Mouse (Mus musculus) adipocyte (in vitro differentiated cells): ENCODE results near the gene Dlg2.

Source experiments
- DNase-seq: peaks from one replicate; pipeline ENCODE4 v3.0.0-alpha.2; 2016; ENCODE audit warnings: low spot score

The Dlg2 gene

DNA sequence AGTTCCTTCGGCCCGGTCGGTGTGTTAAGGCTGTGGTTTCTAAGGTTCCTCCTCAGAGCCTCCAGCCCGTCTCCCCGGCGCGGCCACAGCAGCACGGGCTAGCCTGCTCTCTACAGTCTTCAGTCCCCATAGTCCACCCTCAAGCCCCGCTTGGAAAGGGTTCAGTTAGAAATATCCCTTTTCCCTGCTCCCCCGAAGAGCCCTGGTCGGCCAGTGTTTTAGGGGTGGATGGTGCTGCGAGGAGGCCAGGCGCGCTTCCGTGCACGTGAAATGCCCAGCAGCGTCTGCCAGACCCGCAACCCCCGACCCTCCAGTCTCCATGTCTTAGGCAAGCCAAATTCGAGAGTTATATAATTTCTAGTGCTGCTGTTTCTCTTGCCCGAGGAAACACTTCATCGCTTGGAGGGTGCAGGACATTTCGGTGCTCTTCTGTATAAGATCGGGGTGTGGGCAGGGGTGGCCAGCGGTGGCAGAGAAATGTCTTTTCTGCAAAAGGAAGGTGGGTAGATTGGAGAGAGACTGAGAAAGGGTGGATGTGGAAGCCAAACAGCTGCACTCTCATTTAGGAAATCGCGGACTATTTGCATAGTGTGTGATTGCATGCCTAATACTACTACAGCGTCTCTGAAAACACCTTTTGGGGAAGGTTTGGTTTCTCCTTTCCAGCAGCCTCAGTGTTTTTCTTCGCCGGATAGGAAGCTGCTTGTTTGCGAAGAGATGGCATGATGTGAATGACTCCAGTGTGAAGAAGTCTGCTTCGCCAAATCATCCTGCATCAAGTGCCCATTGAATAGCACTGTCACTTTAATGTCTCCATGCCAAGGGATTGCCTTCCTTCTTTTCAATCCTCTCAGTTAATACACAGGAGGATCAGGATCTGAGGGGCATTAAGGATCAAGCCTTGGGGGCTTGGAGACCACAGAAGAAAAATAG, at the start of gene Dlg2:
TSS of gene Dlg2 (plus strand) at position 360 of the 933 bp plus-strand sequence.
- no peak for DNase-seq

DNA sequence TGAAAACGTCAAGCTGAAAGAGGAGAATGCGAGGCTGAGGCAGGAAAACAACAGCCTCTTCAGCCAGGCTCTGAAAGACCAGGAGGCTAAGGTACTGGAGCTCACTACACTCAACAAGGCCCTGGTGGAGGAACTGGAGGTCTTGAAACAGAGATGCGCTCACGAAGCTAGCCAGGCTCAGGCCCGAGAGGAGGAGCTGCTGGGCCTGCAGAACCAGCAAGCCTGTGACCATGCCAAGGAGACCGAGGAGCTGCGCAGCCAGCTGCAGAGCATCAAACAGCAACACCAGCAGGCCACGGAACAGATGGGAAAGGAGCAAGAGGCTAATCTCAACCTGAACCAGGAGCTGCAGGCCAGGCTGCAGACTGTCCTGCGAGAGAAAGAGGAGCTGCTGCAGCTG, 49.5 kb upstream of the Dlg2 start:
- DNase-seq = no peak

GRCm38 (mm10) chr7:90432221-90432620, 44.3 kb upstream of the Dlg2 start:
- DNase-seq = no peak

GRCm38 (mm10) chr7:90440044-90440443, 36.4 kb upstream of the Dlg2 start:
- no peak for DNase-seq

DNA sequence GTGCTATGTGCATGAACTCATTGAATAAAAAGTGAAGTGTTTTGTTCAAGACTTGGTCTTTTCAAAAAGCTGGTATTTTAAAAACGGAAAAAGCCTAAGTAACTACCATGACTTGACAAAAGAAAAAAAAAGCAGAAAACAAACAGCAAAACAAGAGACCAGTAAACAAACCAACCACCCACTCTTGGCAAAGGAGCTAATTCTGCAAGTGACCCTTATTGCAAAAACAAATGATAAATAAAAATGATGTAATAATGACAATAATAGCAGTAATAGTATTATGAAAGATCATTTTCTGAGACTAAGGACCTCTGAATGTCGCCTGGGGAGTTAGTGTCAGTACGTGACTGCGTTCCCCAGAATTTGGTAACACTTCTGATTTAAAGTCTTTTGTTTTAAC, 34.4 kb upstream of the Dlg2 start:
- no peak for DNase-seq

GRCm38 (mm10) chr7:90442518-90443080, 33.9 kb upstream of the Dlg2 start, which contains the start of gene Crebzf:
Crebzf (plus strand) TSS chr7:90442729.
- DNase-seq = peak; percentile 97

- peak; percentile 63 for DNase-seq
Observed at GRCm38 (mm10) chr7:90443101-90444091, 33.1 kb upstream of the Dlg2 start.

DNA sequence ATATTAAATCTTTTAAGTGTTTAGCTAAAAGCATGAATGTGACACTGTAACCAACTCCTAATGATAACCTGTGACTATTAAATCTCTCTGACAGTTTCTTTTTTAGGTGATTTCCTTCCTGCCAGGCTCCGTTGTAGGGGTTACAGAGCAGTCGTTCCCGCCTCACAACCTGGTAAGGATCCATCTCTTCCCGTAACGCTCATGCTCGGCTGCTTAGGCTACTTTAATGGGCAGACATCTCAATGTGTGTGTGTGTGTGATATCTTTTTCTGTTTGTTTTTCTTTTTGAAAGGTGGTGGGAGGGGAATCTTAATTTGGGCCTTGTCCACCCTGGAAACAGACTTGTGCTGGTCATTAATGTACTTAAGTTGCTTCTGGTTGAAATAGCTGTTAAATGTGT, 32.3 kb upstream of the Dlg2 start:
- DNase-seq = peak; percentile 36

- no peak for DNase-seq
Observed at GRCm38 (mm10) chr7:90456149-90456844, 20.2 kb upstream of the Dlg2 start.

DNA sequence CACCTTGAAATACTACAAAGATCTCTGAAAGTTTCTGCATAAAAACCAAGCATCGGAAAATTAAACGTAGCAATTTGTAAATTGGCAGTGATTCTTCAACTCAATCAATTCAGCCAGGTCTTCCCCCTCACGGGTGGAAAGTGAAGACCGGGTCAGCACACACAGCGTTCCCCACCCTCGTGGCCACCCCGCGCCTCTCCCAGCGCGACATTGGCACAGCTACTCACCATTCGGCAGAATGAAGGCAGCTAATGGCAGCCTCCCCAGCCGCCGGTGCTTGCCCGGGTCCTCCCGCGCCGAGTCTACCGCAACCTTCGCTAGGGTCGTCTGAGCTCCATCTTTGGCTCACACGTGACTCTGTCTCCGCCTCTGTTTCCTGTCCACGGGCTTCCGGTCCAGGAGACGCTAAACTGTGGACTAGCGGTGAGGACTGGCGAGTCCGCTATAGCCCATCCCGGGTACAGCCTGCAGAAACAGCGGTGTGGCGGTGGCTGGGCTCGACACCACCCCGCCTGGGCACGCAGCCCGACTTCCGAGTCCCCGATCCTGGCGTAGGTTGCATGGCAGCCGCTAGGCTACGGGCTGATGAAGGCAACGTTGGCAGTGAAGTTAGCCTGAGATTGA, 19.5 kb upstream of the Dlg2 start, which contains the start of gene Tmem126a:
TSS of gene Tmem126a (minus strand) at position 385 of the 624 bp plus-strand sequence.
- peak; percentile 90 for DNase-seq

- DNase-seq = no peak
Observed at GRCm38 (mm10) chr7:90457517-90457916, 19.0 kb upstream of the Dlg2 start.

DNA sequence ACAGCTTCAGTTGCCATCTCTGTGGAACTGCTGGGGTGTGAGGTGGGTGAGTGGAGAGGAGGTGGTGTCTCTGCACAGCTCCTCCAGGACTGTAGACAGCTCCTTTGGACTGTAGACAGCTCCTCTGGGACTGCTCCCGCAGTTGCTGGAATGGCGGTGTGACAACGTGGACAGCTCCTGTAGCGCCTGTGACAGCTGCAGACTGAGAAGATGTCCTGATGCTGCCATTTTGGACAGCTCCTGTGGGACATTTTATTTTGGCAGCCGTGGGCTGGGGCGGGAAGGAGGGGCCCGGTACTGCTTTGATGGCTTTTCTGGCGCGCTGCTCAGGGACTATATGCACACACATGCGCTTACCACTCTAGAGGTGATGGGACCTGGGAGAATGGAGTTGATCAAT, 16.1 kb upstream of the Dlg2 start:
- no peak for DNase-seq

- no peak for DNase-seq
Observed at GRCm38 (mm10) chr7:90460930-90461329, 15.5 kb upstream of the Dlg2 start.

GRCm38 (mm10) chr7:90461441-90461840, 15.0 kb upstream of the Dlg2 start:
- DNase-seq = no peak

GRCm38 (mm10) chr7:90473511-90473910, 3.0 kb upstream of the Dlg2 start:
- no peak for DNase-seq

DNA sequence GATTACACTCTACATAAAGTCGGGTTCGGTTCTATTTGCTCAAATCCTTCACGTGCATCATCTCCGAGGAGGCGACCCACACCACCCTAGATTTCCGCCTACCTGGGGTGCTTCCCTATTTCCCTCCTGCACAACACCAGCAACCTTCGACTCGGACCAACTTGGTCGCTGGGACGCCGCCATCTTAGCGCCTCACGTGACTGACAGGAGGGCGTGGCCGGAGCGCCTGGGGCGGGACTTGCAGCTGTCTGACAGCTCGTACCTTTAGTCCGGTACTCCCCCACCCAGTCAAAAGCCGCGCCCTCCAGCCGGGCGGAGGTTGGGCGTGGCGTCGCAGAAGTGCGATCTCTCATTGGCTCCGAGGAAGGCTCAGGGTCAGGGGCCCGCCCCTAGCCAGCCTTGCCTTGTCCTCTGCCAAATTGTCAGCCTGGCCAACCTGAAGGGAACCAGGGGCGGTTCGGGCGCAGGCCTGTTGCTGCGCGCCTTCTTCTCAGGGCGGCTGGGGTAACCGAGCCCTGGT, 619 bp upstream of the Dlg2 start, which contains the start of gene Tmem126b:
TSS of gene Tmem126b (minus strand) at position 209 of the 520 bp plus-strand sequence.
- peak; percentile 97 for DNase-seq

DNA sequence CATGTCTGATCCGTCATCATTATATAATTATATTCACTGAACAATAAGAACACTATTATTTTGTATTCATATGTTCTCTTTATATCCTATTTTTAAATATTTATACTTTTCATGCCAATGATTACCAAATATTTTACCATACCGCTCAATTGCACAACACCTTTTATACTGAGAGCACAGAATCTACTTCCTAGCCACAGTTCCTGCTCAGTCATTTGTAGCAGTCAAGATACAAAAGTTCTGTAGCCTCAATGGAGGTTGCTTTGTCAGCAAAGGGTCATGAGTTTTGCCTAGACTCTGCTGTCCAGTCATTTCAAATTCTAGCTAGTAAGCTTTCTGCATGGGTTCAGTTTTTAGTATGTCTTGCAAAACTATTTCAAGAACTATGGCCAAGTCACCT, 6.1 kb downstream of the Dlg2 start:
- DNase-seq = no peak

DNA sequence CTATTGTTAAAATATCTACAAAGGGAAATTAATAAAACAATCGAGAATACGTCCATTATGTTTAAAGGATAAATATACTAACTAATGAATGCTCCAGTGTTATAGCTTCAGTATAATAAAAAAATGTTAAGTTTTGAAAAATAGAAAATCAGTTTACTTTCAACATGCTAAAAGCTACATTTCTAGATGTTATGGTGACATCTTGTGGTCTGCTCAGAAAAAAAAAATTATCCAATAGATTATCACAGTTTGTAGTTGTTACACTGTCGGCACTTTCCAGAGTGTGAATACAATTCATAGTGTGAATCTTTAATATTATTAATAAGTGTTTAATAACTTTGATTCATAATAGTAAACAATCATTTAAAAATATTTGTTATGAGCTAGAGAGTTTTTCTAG, 31.7 kb downstream of the Dlg2 start:
- peak; percentile 22 for DNase-seq

DNA sequence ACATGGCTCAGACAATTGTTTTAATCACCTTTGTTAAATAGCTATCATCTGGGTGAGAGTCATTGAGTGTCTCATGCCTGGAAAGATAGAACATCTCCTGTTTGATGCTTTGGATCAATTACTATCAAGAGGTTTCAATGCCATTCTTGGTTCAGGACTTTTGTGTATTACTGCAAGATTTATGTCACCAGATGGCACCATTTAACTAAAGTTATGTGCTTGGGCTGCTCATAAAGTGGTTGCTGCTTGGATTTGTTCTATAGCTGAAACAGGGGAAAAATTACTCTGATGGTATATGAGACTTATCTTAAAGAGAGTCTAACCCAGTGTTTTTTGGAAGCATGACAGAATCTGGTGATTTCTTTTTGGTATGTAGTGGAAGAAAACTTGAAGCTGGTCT, 35.8 kb downstream of the Dlg2 start:
- DNase-seq = peak; percentile 27
